Mouse (Mus musculus): ENCODE data around the gene Gmnc. TPM values are rescaled to one million over a fixed set of nuclear protein-coding genes. Genes with fewer than 3 reads are reported as not detected.
A peak's percentile ranks its signal among the peaks of the same experiment; 100 is the strongest.

Gmnc gene
- polyA plus RNA-seq, 1 experiment from 2014 or later = 0.26 TPM

- H3K4me3 ChIP-seq = no peak overlapping the region
- no peak for ATAC-seq (replicated peaks)
- H3K4me1 ChIP-seq = peaks cover 5% of the 10 kb centered on the region; the same call in 1 of the 2 replicates
- 84% methylated on average over 2 of the region's 2 CpGs for WGBS
- no peak overlapping the region for H3K27ac ChIP-seq
- H3K4me2 ChIP-seq = no peak overlapping the region
- H3K9ac ChIP-seq = no peak overlapping the region
- H3K27me3 ChIP-seq (replicated peaks) = 0 out of 2 replicates have a peak, but pooled peaks cover 4% of the 10 kb centered on the region
- H3K9me3 ChIP-seq = no peaks in the 10 kb centered on the region
- H3K36me3 ChIP-seq (replicated peaks) = no peaks in the 10 kb centered on the region
Observed at GRCm38 (mm10) chr16:26966830-26967229, 24.6 kb downstream of the Gmnc start.

GRCm38 (mm10) chr16:26961971-26962370 lies 29.5 kb downstream of the Gmnc start:
- H3K36me3 ChIP-seq (replicated peaks) = no peaks in the 10 kb centered on the region
- no peaks in the 10 kb centered on the region for H3K4me1 ChIP-seq
- no peak overlapping the region for H3K27ac ChIP-seq
- no peak for ATAC-seq (replicated peaks)
- no peak overlapping the region for H3K9ac ChIP-seq
- H3K9me3 ChIP-seq = no peaks in the 10 kb centered on the region
- H3K27me3 ChIP-seq (replicated peaks) = no peaks in the 10 kb centered on the region
- no peak overlapping the region for H3K4me2 ChIP-seq
- H3K4me3 ChIP-seq = no peak overlapping the region

GRCm38 (mm10) chr16:26951601-26952000 lies 39.9 kb downstream of the Gmnc start:
- no peaks in the 10 kb centered on the region for H3K9me3 ChIP-seq
- no peaks in the 10 kb centered on the region for H3K27me3 ChIP-seq (replicated peaks)
- no peak overlapping the region for H3K4me3 ChIP-seq
- H3K36me3 ChIP-seq (replicated peaks) = no peaks in the 10 kb centered on the region
- no peak overlapping the region for H3K27ac ChIP-seq
- ATAC-seq (replicated peaks) = no peak
- H3K9ac ChIP-seq = no peak overlapping the region
- H3K4me1 ChIP-seq = no peaks in the 10 kb centered on the region
- WGBS = 85% methylated on average over 3 of the region's 3 CpGs
- H3K4me2 ChIP-seq = no peak overlapping the region

- Histone ChIP-seq H3K27ac (no peak overlapping the region), H3K27me3 (replicated peaks) (no peaks in the 10 kb centered on the region), H3K36me3 (replicated peaks) (no peaks in the 10 kb centered on the region), H3K9ac (no peak overlapping the region), H3K4me1 (no peaks in the 10 kb centered on the region), H3K4me2 (no peak overlapping the region), H3K9me3 (no peaks in the 10 kb centered on the region), H3K4me3 (no peak overlapping the region)
- 56% methylated on average over 4 of the region's 4 CpGs for WGBS
- no peak for ATAC-seq (replicated peaks)
Observed at GRCm38 (mm10) chr16:26950209-26950608, 41.2 kb downstream of the Gmnc start.

- Histone ChIP-seq H3K9me3 (no peaks in the 10 kb centered on the region), H3K4me3 (no peak overlapping the region), H3K27ac (no peak overlapping the region), H3K4me2 (no peak overlapping the region), H3K36me3 (replicated peaks) (no peaks in the 10 kb centered on the region), H3K4me1 (no peaks in the 10 kb centered on the region), H3K9ac (no peak overlapping the region), H3K27me3 (replicated peaks) (no peaks in the 10 kb centered on the region)
- 85% methylated on average over 1 of the region's 1 CpGs for WGBS
- no peak for ATAC-seq (replicated peaks)
Observed at GRCm38 (mm10) chr16:26903968-26904367, 87.5 kb downstream of the Gmnc start.

GRCm38 (mm10) chr16:26901471-26901870 lies 90.0 kb downstream of the Gmnc start:
- Histone ChIP-seq H3K27ac (no peak overlapping the region), H3K36me3 (replicated peaks) (no peaks in the 10 kb centered on the region), H3K4me1 (no peaks in the 10 kb centered on the region), H3K4me3 (no peak overlapping the region), H3K27me3 (replicated peaks) (no peaks in the 10 kb centered on the region), H3K4me2 (no peak overlapping the region), H3K9ac (no peak overlapping the region), H3K9me3 (no peaks in the 10 kb centered on the region)
- ATAC-seq (replicated peaks) = peak; percentile 50; the same call in 1 of the 2 replicates
- WGBS = 19% methylated on average over 4 of the region's 4 CpGs

- ATAC-seq (replicated peaks) = no peak
- WGBS = 81% methylated on average over 4 of the region's 4 CpGs
Observed at GRCm38 (mm10) chr16:26886337-26886736, 105.1 kb downstream of the Gmnc start.

GRCm38 (mm10) chr16:26876885-26877284 lies 114.6 kb downstream of the Gmnc start:
- WGBS = 61% methylated on average over 3 of the region's 3 CpGs
- Histone ChIP-seq H3K4me3 (no peak overlapping the region), H3K9ac (no peak overlapping the region), H3K36me3 (replicated peaks) (no peaks in the 10 kb centered on the region), H3K9me3 (no peaks in the 10 kb centered on the region), H3K4me1 (no peaks in the 10 kb centered on the region), H3K27ac (no peak overlapping the region), H3K4me2 (no peak overlapping the region), H3K27me3 (replicated peaks) (no peaks in the 10 kb centered on the region)
- ATAC-seq (replicated peaks) = no peak

More at GRCm38 (mm10) chr16:26886337-26886736, 105.1 kb downstream of the Gmnc start:
- no peaks in the 10 kb centered on the region for H3K27me3 ChIP-seq (replicated peaks)
- no peaks in the 10 kb centered on the region for H3K9me3 ChIP-seq
- H3K27ac ChIP-seq = no peak overlapping the region
- no peak overlapping the region for H3K4me2 ChIP-seq
- H3K36me3 ChIP-seq (replicated peaks) = no peaks in the 10 kb centered on the region
- no peak overlapping the region for H3K9ac ChIP-seq
- H3K4me3 ChIP-seq = no peak overlapping the region
- no peaks in the 10 kb centered on the region for H3K4me1 ChIP-seq
